Mouse (Mus musculus): ENCODE results near the gene Shd.

Shd gene

GRCm38 (mm10) chr17:56024476-56024875, 54.2 kb downstream of the Shd start:
- DNase-seq (ENCODE audit: low read depth, low spot score) = no peak

GRCm38 (mm10) chr17:56024931-56025330, 54.7 kb downstream of the Shd start:
- DNase-seq (ENCODE audit: low read depth, low spot score) = no peak

Measured in telencephalon, adult 2 months (tissue).